Mouse (Mus musculus) CH12.LX (cell line): Measurements from ENCODE around the gene Gm19668. TPM values are rescaled to one million over a fixed set of nuclear protein-coding genes. Genes with fewer than 3 reads are reported as not detected.
A peak's percentile ranks its signal among the peaks of the same experiment; 100 is the strongest.
"Not testable (repeated sequence)": the region's sequence is repeated elsewhere in the genome, so short reads cannot be mapped to it uniquely, and the experiment has no call there.

Source experiments
- DNase-seq: peaks from one replicate; pipeline ENCODE4 v3.0.0-alpha.2; 2013; ENCODE audit errors: extremely low read depth
- H3K27ac ChIP-seq: 2 replicates; pipeline ENCODE4 v1.5.1; 2012; ENCODE audit warnings: low read depth, mild to moderate bottlenecking, control low read depth, moderate library complexity; ENCODE audit not compliant: insufficient read depth
- H3K27me3 ChIP-seq: replicated peaks from 2 replicates; pipeline ENCODE3; 2012; ENCODE audit warnings: inconsistent platforms
- H3K36me3 ChIP-seq, 2 experiments: replicated peaks in 1 of 2; 2 replicates each; pipeline versions ENCODE3 to v1.6.1; 2012; ENCODE audit warnings: inconsistent platforms in 1 of 2, low read length in 1 of 2, mild to moderate bottlenecking in 1 of 2, mixed read lengths in 1 of 2, moderate library complexity in 1 of 2; ENCODE audit not compliant: control insufficient read depth in 1 of 2, insufficient read depth in 1 of 2
- H3K4me1 ChIP-seq, 2 experiments: 2 replicates each; pipeline ENCODE4 v1.6.1; 2012; ENCODE audit warnings: inconsistent platforms in 1 of 2, moderate library complexity in 1 of 2; ENCODE audit not compliant: insufficient read depth in 2 of 2, control insufficient read depth in 1 of 2
- H3K4me2 ChIP-seq: 2 replicates; pipeline ENCODE4 v1.6.1; 2012; ENCODE audit warnings: low read depth, mild to moderate bottlenecking, control low read depth; ENCODE audit not compliant: poor library complexity, insufficient read depth, severe bottlenecking
- H3K4me3 ChIP-seq, 3 experiments: fragments of 150-350 bp in 1 of 3; sonication (generic) in 1 of 3; replicated peaks in 1 of 3; 2 replicates each; pipeline versions ENCODE3 to v1.5.1; 2011 to 2012; ENCODE audit warnings: low read depth in 2 of 3, low read length in 2 of 3, mild to moderate bottlenecking in 2 of 3, moderate library complexity in 2 of 3, control low read depth in 1 of 3, improper control_type of control experiment in 1 of 3, inconsistent platforms in 1 of 3, mixed read lengths in 1 of 3; ENCODE audit not compliant: poor library complexity in 1 of 3
- H3K79me2 ChIP-seq: replicated peaks from 2 replicates; pipeline ENCODE4 v1.6.1; 2012; ENCODE audit warnings: mild to moderate bottlenecking, moderate library complexity; ENCODE audit not compliant: control insufficient read depth, poor library complexity, insufficient read depth, severe bottlenecking; ENCODE audit errors: extremely low read depth
- H3K9ac ChIP-seq: 2 replicates; pipeline ENCODE4 v1.6.1; 2012; ENCODE audit warnings: low read depth, mild to moderate bottlenecking, control low read depth, moderate library complexity; ENCODE audit not compliant: insufficient read depth
- H3K9me3 ChIP-seq: replicated peaks from 2 replicates; pipeline ENCODE3; 2012; ENCODE audit warnings: low read length, inconsistent platforms, mixed read lengths
- BHLHE40 ChIP-seq: IDR thresholded peaks from 2 replicates; pipeline ENCODE4 v1.6.1; 2011; ENCODE audit warnings: mild to moderate bottlenecking, low read depth, low read length, improper control_type of control experiment
- CHD2 ChIP-seq: IDR thresholded peaks from 2 replicates; pipeline ENCODE4 v1.6.1; 2011; ENCODE audit warnings: low read length, improper control_type of control experiment
- CTCF ChIP-seq, 2 experiments: IDR thresholded peaks in 1 of 2; conservative IDR thresholded peaks in 1 of 2; 2 replicates each; pipeline ENCODE4 v1.5.1; 2011 to 2012; ENCODE audit warnings: low read depth in 2 of 2, low read length in 2 of 2, improper control_type of control experiment in 1 of 2, inconsistent platforms in 1 of 2, mild to moderate bottlenecking in 1 of 2, moderate library complexity in 1 of 2
- ELF1 ChIP-seq: IDR thresholded peaks from 2 replicates; pipeline ENCODE4 v1.6.1; 2014; ENCODE audit warnings: low read depth, mild to moderate bottlenecking, inconsistent platforms, low read length, improper control_type of control experiment
- HCFC1 ChIP-seq: IDR thresholded peaks from 2 replicates; pipeline ENCODE4 v1.6.1; 2012; ENCODE audit warnings: low read depth, mild to moderate bottlenecking, inconsistent platforms, low read length, improper control_type of control experiment
- MAX ChIP-seq: IDR thresholded peaks from 2 replicates; pipeline ENCODE4 v1.6.1; 2011; ENCODE audit warnings: low read length, improper control_type of control experiment
- MXI1 ChIP-seq: IDR thresholded peaks from 2 replicates; pipeline ENCODE4 v1.6.1; 2011; ENCODE audit warnings: mild to moderate bottlenecking, low read depth, low read length, improper control_type of control experiment
- MYC ChIP-seq: IDR thresholded peaks from 2 replicates; pipeline ENCODE4 v1.6.1; 2011; ENCODE audit warnings: low read depth, mild to moderate bottlenecking, improper control_type of control experiment, low read length
- NELFE ChIP-seq: IDR thresholded peaks from 2 replicates; pipeline ENCODE4 v1.6.1; 2011; ENCODE audit warnings: low read depth, low read length, improper control_type of control experiment
- NRF1 ChIP-seq: IDR thresholded peaks from 2 replicates; pipeline ENCODE4 v1.6.1; 2014; ENCODE audit warnings: low read depth, mild to moderate bottlenecking, inconsistent platforms, low read length, improper control_type of control experiment, moderate library complexity
- POLR2A ChIP-seq: IDR thresholded peaks from 2 replicates; pipeline ENCODE4 v1.6.1; 2011; ENCODE audit warnings: low read depth, mild to moderate bottlenecking, improper control_type of control experiment, low read length
- RAD21 ChIP-seq: IDR thresholded peaks from 2 replicates; pipeline ENCODE4 v1.6.1; 2011; ENCODE audit warnings: low read depth, mild to moderate bottlenecking, low read length, improper control_type of control experiment, moderate library complexity
- SMC3 ChIP-seq: IDR thresholded peaks from 2 replicates; pipeline ENCODE4 v1.6.1; 2011; ENCODE audit warnings: low read depth, low read length, improper control_type of control experiment
- TCF12 ChIP-seq: IDR thresholded peaks from 2 replicates; pipeline ENCODE4 v1.6.1; 2014; ENCODE audit warnings: low read depth, mild to moderate bottlenecking, inconsistent platforms, low read length, improper control_type of control experiment
- ZC3H11A ChIP-seq: IDR thresholded peaks from 2 replicates; pipeline ENCODE4 v1.6.1; 2012; ENCODE audit warnings: low read depth, mild to moderate bottlenecking, inconsistent platforms, low read length, improper control_type of control experiment
- ZKSCAN1 ChIP-seq: IDR thresholded peaks from 2 replicates; pipeline ENCODE4 v1.6.1; 2012; ENCODE audit warnings: low read depth, inconsistent platforms, low read length, improper control_type of control experiment, borderline replicate concordance
- ZMIZ1 ChIP-seq: IDR thresholded peaks from 2 replicates; pipeline ENCODE4 v1.6.1; 2012; ENCODE audit warnings: low read depth, mild to moderate bottlenecking, inconsistent platforms, low read length, improper control_type of control experiment
- ZNF384 ChIP-seq: IDR thresholded peaks from 2 replicates; pipeline ENCODE4 v1.6.1; 2012; ENCODE audit warnings: low read depth, low read length, improper control_type of control experiment, inconsistent platforms
- dilution Hi-C: fragments of 300-500 bp; cut with MboI; formaldehyde crosslinking; loops from 2 replicates; pipeline ENCODE4 v1.14.3; 2020; ENCODE audit warnings: low sequenced_read_pairs; ENCODE audit not compliant: extremely low pct_unique_long_range_greater_than_20kb, extremely low pct_ligation_motif_present
- in situ Hi-C: fragments of 300-500 bp; cut with MboI; formaldehyde crosslinking; loops from 3 replicates; pipeline ENCODE4 v1.14.3; 2019; ENCODE audit warnings: low sequenced_read_pairs, low pct_ligation_motif_present, low pct_unique_long_range_greater_than_20kb, mixed read lengths
- polyA plus RNA-seq: library from polyadenylated mRNA; unstranded; fragments of >175 nt; gene quantifications from 2 replicates; pipeline ENCODE4 v1.2.1, GENCODE M21; 2012; ENCODE audit warnings: low read depth; ENCODE audit not compliant: insufficient read length
- total RNA-seq, 2 experiments: library from RNA; depleted of rRNA; stranded (reverse); fragments of 300-350 nt in 1 of 2; fragments of >200 nt in 1 of 2; gene quantifications; 2 replicates each; pipeline ENCODE4 v1.2.3; 2012 to 2014

The Gm19668 gene
- total and polyA plus RNA-seq, 3 experiments: not detected

DNA sequence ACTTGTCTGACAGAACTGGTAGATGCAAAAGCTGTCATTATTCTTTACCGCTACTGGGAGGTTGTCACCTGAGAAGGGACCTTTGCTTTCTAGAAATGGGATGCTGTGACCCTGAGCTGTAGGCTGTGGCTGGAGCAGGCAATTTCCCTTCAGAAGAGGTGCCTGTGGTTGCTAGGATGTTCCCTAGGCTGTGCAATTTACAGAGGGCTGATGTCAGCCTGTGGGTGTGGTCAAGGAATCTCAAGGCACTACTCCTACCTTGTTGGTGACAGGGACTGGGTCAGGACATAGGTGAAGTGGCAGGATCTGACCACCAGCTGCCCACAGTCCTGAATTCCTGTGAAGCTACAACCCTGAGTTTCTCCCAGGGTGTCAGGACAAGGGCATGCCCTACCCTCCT is 29.2 kb downstream of the Gm19668 start:
- in situ Hi-C loops: no loop called here
- dilution Hi-C loops: no loop called here
- H3K4me1 ChIP-seq: no peaks in the 10 kb centered on the region
- no peaks in the 10 kb centered on the region for H3K9me3 ChIP-seq
- TF ChIP-seq POLR2A (no peak), HCFC1 (no peak), ZC3H11A (no peak), ZMIZ1 (no peak), MYC (no peak), NELFE (no peak), CTCF (conservative IDR thresholded peaks at IDR 0.05 in 1 of 2, IDR thresholded peaks at IDR 0.05 in 1 of 2; ENCODE audit: low read depth in 2 of 2, low read length in 2 of 2) (no peak), RAD21 (no peak), ZKSCAN1 (no peak), MAX (no peak), CHD2 (no peak), NRF1 (no peak), BHLHE40 (no peak), ZNF384 (no peak), ELF1 (no peak), MXI1 (no peak)
- no peak overlapping the region for H3K4me3 ChIP-seq
- no peak overlapping the region for H3K27ac ChIP-seq
- H3K9ac ChIP-seq: no peak overlapping the region
- no peak overlapping the region for H3K4me2 ChIP-seq
- no peaks in the 10 kb centered on the region for H3K79me2 ChIP-seq
- no peaks in the 10 kb centered on the region for H3K36me3 ChIP-seq
- DNase-seq: no peak
- peaks cover 42% of the 10 kb centered on the region for H3K27me3 ChIP-seq

DNA sequence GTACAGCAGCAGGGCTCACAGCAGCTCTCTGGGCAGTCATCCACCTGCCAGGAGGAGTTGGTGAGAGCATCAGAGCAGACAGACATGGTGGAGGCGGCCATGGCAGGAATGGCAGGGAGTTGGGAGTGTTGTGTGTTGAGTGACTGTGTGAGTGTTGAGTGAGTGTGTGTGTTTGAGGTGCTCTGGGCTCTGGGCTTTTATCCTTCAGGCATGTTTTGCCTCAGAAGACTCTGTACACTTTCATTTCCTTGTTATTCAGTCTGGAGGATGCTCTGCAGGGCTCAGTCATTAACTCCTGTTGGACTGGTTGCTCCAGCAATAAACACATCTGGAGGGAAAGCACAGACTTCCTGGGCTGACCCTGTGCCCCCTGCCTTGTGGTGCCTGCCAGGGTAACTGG is 39.4 kb downstream of the Gm19668 start, which contains the start of gene Gm3233:
Gene Gm3233 (minus strand): TSS at position 101 of the 400 bp plus-strand sequence.
- in situ Hi-C loops, DNase-seq, H3K4me1 ChIP-seq, H3K4me2 ChIP-seq, H3K9me3 ChIP-seq, H3K27ac ChIP-seq, H3K36me3 ChIP-seq, dilution Hi-C loops, H3K79me2 ChIP-seq, H3K4me3 ChIP-seq, H3K9ac ChIP-seq: not testable (repeated sequence)
- peaks cover 39% of the 10 kb centered on the region for H3K27me3 ChIP-seq

DNA sequence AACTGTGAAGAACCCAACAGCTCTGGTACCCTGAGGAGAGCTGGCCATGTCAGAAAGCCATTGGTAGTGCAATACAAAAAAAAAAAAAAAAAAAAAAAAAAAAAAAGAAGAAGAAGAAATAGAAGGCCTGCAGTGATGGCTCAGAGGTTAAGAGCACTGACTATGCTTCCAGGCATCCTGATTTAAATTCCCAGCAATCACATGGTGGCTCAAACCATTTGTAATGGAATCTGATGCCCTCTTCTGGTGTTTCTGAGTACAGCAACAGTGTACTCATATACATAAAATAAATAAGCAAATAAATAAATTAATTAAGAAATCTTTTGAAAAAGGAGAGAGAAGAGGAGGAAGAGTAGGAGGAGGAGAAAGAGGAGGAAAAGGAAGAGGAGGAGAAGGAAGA is 45.5 kb downstream of the Gm19668 start:
- Histone ChIP-seq H3K9me3 (peaks cover 7% of the 10 kb centered on the region), H3K36me3 (no peaks in the 10 kb centered on the region), H3K4me2 (peak overlapping the region; percentile 26; the same call in 1 of the 2 replicates), H3K9ac (no peak overlapping the region), H3K4me1 (no peaks in the 10 kb centered on the region), H3K27ac (no peak overlapping the region), H3K79me2 (no peaks in the 10 kb centered on the region), H3K27me3 (peaks cover 34% of the 10 kb centered on the region), H3K4me3 (no peak overlapping the region)
- DNase-seq: no peak
- TF ChIP-seq RAD21 (peak; percentile 49), TCF12 (no peak), MYC (0 out of 2 replicates have a peak, but pooled peaks have one; percentile 23), SMC3 (peak; percentile 39), CTCF (conservative IDR thresholded peaks at IDR 0.05 in 1 of 2, IDR thresholded peaks at IDR 0.05 in 1 of 2; ENCODE audit: low read depth in 2 of 2, low read length in 2 of 2) (peak in 1 of 2 experiments; percentile 51; a peak in 2 of 4 replicates)
- in situ Hi-C loops: no loop called here
- dilution Hi-C loops: no loop called here
